Mouse (Mus musculus) hindbrain, embryonic 16.5 days (tissue): ENCODE measurements around the gene Senp2. TPM values are rescaled to one million over a fixed set of nuclear protein-coding genes. Genes with fewer than 3 reads are reported as not detected.
"Not testable (repeated sequence)": the region's sequence is repeated elsewhere in the genome, so short reads cannot be mapped to it uniquely, and the experiment has no call there.

ENCODE experiments used
- ATAC-seq: fragments of 200-750 bp; cut with Nextera tagmentation; 2 replicates; pipeline ENCODE4 v1.8.0; 2017; ENCODE audit warnings: moderate TSS enrichment, moderate library complexity
- H3K27ac ChIP-seq: fragments of 300-500 bp; sonication (generic); 2 replicates; pipeline ENCODE4 v1.5.1; 2014; ENCODE audit warnings: low read depth, mild to moderate bottlenecking, control low read depth, low read length, moderate library complexity
- H3K27me3 ChIP-seq: fragments of 300-500 bp; sonication (generic); replicated peaks from 2 replicates; pipeline ENCODE4 v1.6.1; 2014; ENCODE audit warnings: low read length; ENCODE audit not compliant: control insufficient read depth, insufficient read depth
- H3K36me3 ChIP-seq: fragments of 300-500 bp; sonication (generic); 2 replicates; pipeline ENCODE4 v1.6.1; 2014; ENCODE audit warnings: mild to moderate bottlenecking, low read length, moderate library complexity, mixed read lengths; ENCODE audit not compliant: control insufficient read depth, insufficient read depth
- H3K4me1 ChIP-seq: fragments of 300-500 bp; sonication (generic); 2 replicates; pipeline ENCODE4 v1.6.1; 2014; ENCODE audit warnings: low read depth, low read length; ENCODE audit not compliant: control insufficient read depth, insufficient read depth
- H3K4me2 ChIP-seq: fragments of 300-500 bp; sonication (generic); 2 replicates; pipeline ENCODE4 v1.6.1; 2014; ENCODE audit warnings: mild to moderate bottlenecking, low read length, control low read depth, moderate library complexity
- H3K4me3 ChIP-seq: fragments of 300-500 bp; sonication (generic); 2 replicates; pipeline ENCODE4 v1.5.1; 2014; ENCODE audit warnings: mild to moderate bottlenecking, low read length, control low read depth, moderate library complexity
- H3K9ac ChIP-seq: fragments of 300-500 bp; sonication (generic); 2 replicates; pipeline ENCODE4 v1.6.1; 2014; ENCODE audit warnings: low read depth, mild to moderate bottlenecking, control low read depth, low read length, moderate library complexity
- H3K9me3 ChIP-seq: fragments of 300-500 bp; sonication (generic); 2 replicates; pipeline ENCODE4 v1.6.1; 2014; ENCODE audit warnings: mild to moderate bottlenecking, low read length, moderate library complexity; ENCODE audit not compliant: control insufficient read depth
- WGBS: fragments of 180-500 bp; shearing (Covaris S2); extraction: QIAGEN DNeasy Blood & Tissue Kit; methylation state at CpG from one replicate; pipeline ENCODE4 v1.1.7; 2014; 5-methylcytosine and 5-hydroxymethylcytosine counted together
- polyA plus RNA-seq: library from polyadenylated mRNA; unstranded; fragments of >200 nt; fragmentation: Nextera tagmentation; extraction: Ambion mirVana; gene quantifications from 2 replicates; pipeline ENCODE4 v1.2.1, GENCODE M21; 2015

The Senp2 gene
- polyA plus RNA-seq, 1 experiment from 2014 or later, result 43.1 TPM

- no peaks in the 10 kb centered on the region for H3K4me1 ChIP-seq
- H3K36me3 ChIP-seq, result no peaks in the 10 kb centered on the region
- H3K27ac ChIP-seq, result no peak overlapping the region
- H3K4me3 ChIP-seq, result no peak overlapping the region
- 41% methylated on average over 3 of the region's 3 CpGs for WGBS
- H3K27me3 ChIP-seq, result no peaks in the 10 kb centered on the region
- no peaks in the 10 kb centered on the region for H3K9me3 ChIP-seq
- H3K4me2 ChIP-seq, result no peak overlapping the region
- ATAC-seq, result no peak
- H3K9ac ChIP-seq, result no peak overlapping the region
Measured at GRCm38 (mm10) chr16:21986191-21986590, 23.1 kb upstream of the Senp2 start.

GRCm38 (mm10) chr16:21987956-21988355 is 21.3 kb upstream of the Senp2 start:
- Histone ChIP-seq H3K27me3 (no peaks in the 10 kb centered on the region), H3K4me2 (no peak overlapping the region), H3K36me3 (no peaks in the 10 kb centered on the region), H3K27ac (no peak overlapping the region), H3K9me3 (no peaks in the 10 kb centered on the region), H3K4me3 (no peak overlapping the region), H3K4me1 (no peaks in the 10 kb centered on the region), H3K9ac (no peak overlapping the region)
- ATAC-seq, result no peak
- WGBS, result 64% methylated on average over 5 of the region's 5 CpGs

GRCm38 (mm10) chr16:21990893-21991292 is 18.4 kb upstream of the Senp2 start:
- not testable (repeated sequence) for H3K9me3 ChIP-seq, H3K4me1 ChIP-seq

GRCm38 (mm10) chr16:21991774-21992173 is 17.5 kb upstream of the Senp2 start:
- Histone ChIP-seq H3K4me3 (no peak overlapping the region), H3K4me2 (no peak overlapping the region), H3K4me1 (peaks cover 4% of the 10 kb centered on the region; the same call in 1 of the 2 replicates), H3K27me3 (no peaks in the 10 kb centered on the region), H3K36me3 (no peaks in the 10 kb centered on the region), H3K27ac (no peak overlapping the region), H3K9ac (no peak overlapping the region), H3K9me3 (no peaks in the 10 kb centered on the region)
- ATAC-seq, result no peak
- 88% methylated on average over 2 of the region's 2 CpGs for WGBS

More at GRCm38 (mm10) chr16:21990893-21991292, 18.4 kb upstream of the Senp2 start:
- H3K4me3 ChIP-seq, H3K9ac ChIP-seq, H3K27ac ChIP-seq, H3K4me2 ChIP-seq, H3K36me3 ChIP-seq, ATAC-seq, H3K27me3 ChIP-seq: not testable (repeated sequence)

GRCm38 (mm10) chr16:21995304-21995703 is 14.0 kb upstream of the Senp2 start, which contains the start of gene Liph:
Gene Liph (minus strand): TSS chr16:21995663.
- WGBS, result 4% methylated on average over 16 of the region's 16 CpGs
- ATAC-seq, result no peak

GRCm38 (mm10) chr16:21996402-21996801 is 12.9 kb upstream of the Senp2 start:
- no peak for ATAC-seq
- Histone ChIP-seq H3K9me3 (no peaks in the 10 kb centered on the region), H3K36me3 (no peaks in the 10 kb centered on the region), H3K27me3 (no peaks in the 10 kb centered on the region), H3K9ac (no peak overlapping the region), H3K4me3 (no peak overlapping the region), H3K4me2 (no peak overlapping the region), H3K27ac (no peak overlapping the region), H3K4me1 (peaks cover 4% of the 10 kb centered on the region; the same call in 1 of the 2 replicates)
- 71% methylated on average over 4 of the region's 4 CpGs for WGBS

More at GRCm38 (mm10) chr16:21995304-21995703, 14.0 kb upstream of the Senp2 start, which contains the start of gene Liph:
- Histone ChIP-seq H3K27me3 (no peaks in the 10 kb centered on the region), H3K4me2 (peak within 1 kb of the TSS; percentile 67), H3K9ac (peak within 1 kb of the TSS; percentile 54; the same call in 1 of the 2 replicates), H3K4me1 (peaks cover 4% of the 10 kb centered on the region; the same call in 1 of the 2 replicates), H3K4me3 (peak within 1 kb of the TSS; percentile 34), H3K9me3 (no peaks in the 10 kb centered on the region), H3K27ac (no peak within 1 kb of the TSS), H3K36me3 (no peaks in the 10 kb centered on the region)

GRCm38 (mm10) chr16:21996881-21997641 is 12.2 kb upstream of the Senp2 start:
- no peak for ATAC-seq
- Histone ChIP-seq H3K9ac (no peak overlapping the region), H3K36me3 (no peaks in the 10 kb centered on the region), H3K27me3 (no peaks in the 10 kb centered on the region), H3K4me3 (no peak overlapping the region), H3K27ac (no peak overlapping the region), H3K4me2 (no peak overlapping the region), H3K4me1 (peaks cover 4% of the 10 kb centered on the region; the same call in 1 of the 2 replicates), H3K9me3 (no peaks in the 10 kb centered on the region)
- 73% methylated on average over 5 of the region's 5 CpGs for WGBS

- WGBS, result 84% methylated on average over 5 of the region's 5 CpGs
- H3K4me1 ChIP-seq, result peaks cover 4% of the 10 kb centered on the region; the same call in 1 of the 2 replicates
- ATAC-seq, result no peak
- H3K36me3 ChIP-seq, result no peaks in the 10 kb centered on the region
- no peak overlapping the region for H3K4me3 ChIP-seq
- no peak overlapping the region for H3K9ac ChIP-seq
- no peaks in the 10 kb centered on the region for H3K9me3 ChIP-seq
- no peak overlapping the region for H3K4me2 ChIP-seq
- no peak overlapping the region for H3K27ac ChIP-seq
- no peaks in the 10 kb centered on the region for H3K27me3 ChIP-seq
Measured at GRCm38 (mm10) chr16:21998061-21998460, 11.2 kb upstream of the Senp2 start.

- H3K27ac ChIP-seq, result no peak overlapping the region
- peaks cover 3% of the 10 kb centered on the region; the same call in 1 of the 2 replicates for H3K4me1 ChIP-seq
- no peak overlapping the region for H3K4me2 ChIP-seq
- no peak for ATAC-seq
- no peaks in the 10 kb centered on the region for H3K36me3 ChIP-seq
- WGBS, result 90% methylated on average over 4 of the region's 4 CpGs
- H3K4me3 ChIP-seq, result no peak overlapping the region
- no peaks in the 10 kb centered on the region for H3K27me3 ChIP-seq
- no peaks in the 10 kb centered on the region for H3K9me3 ChIP-seq
- H3K9ac ChIP-seq, result no peak overlapping the region
Measured at GRCm38 (mm10) chr16:21999941-22000690, 9.2 kb upstream of the Senp2 start.
